Mouse (Mus musculus) brain, embryonic 14.5 days (tissue): ENCODE measurements at regions not wholly inside any gene's neighbourhood (a gene's known extent, or its start where the extent isn't known, plus 50 kb on each side); places are given as distances from the start of the nearest gene placed in this dataset.
A peak's percentile ranks its signal among the peaks of the same experiment; 100 is the strongest.

Source experiments
- DNase-seq: peaks from one replicate; pipeline ENCODE4 v3.0.0-alpha.2; 2011; ENCODE audit warnings: low read depth
- CTCF ChIP-seq: fragments of 200-500 bp; IDR thresholded peaks from 2 replicates; pipeline ENCODE4 v1.5.1; 2012; ENCODE audit warnings: inconsistent platforms, mild to moderate bottlenecking, moderate library complexity, borderline replicate concordance; ENCODE audit not compliant: insufficient read depth, insufficient read length; ENCODE audit errors: extremely low read depth
- POLR2A ChIP-seq: fragments of 200-500 bp; IDR thresholded peaks from 2 replicates; pipeline ENCODE4 v1.6.1; 2012; ENCODE audit warnings: mild to moderate bottlenecking, inconsistent platforms, borderline replicate concordance; ENCODE audit not compliant: poor library complexity, insufficient read depth, insufficient read length, severe bottlenecking; ENCODE audit errors: extremely low read depth

DNA sequence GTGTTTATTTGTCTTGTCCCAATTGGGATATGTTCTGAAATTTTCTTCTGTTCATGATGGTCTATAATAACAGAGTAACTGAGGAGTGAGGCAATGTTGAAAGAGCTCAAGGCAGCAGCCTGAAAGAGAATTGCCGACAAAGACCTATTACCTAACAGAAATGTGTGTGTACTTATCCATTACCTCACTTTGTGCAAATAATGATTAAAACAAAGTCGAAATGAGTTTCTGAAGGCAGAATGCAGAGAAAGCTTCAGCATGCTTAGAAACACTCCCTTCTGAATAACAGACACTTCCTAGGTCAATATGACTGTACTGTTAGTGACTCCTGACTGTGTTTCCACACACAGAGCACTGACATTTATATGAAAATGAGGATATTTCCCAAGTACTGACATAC lies 63.0 kb downstream of the Kbtbd8 start:
- no peak for DNase-seq
- no peak for TF ChIP-seq CTCF
- TF ChIP-seq POLR2A: no peak

GRCm38 (mm10) chr6:95182238-95182637 lies 65.2 kb downstream of the Kbtbd8 start:
- DNase-seq: no peak
- no peak for TF ChIP-seq POLR2A
- TF ChIP-seq CTCF: no peak

- no peak for DNase-seq
Measured at GRCm38 (mm10) chr6:95185074-95185931, 68.3 kb downstream of the Kbtbd8 start.

DNA sequence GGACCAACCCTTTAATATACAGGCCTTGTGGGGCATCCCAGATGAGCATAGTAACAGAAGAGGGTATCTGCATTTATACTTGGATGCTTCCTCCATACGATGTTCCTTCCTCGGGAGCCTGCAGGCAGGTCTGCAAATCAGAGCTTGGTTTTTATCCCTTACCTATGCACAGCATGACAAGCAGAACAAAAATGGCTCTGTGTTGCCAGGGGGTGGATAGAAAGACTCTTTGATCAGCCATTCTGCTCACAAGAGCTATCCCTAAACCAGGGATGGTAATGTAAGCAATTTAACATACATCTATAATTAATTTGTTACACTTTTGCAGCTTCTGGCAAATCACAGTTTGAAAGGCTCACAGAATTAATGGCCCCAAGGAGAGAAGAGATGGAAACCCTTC lies 79.6 kb downstream of the Kbtbd8 start:
- TF ChIP-seq POLR2A (no peak), CTCF (no peak)
- DNase-seq: peak; percentile 65

More at GRCm38 (mm10) chr6:95185074-95185931, 68.3 kb downstream of the Kbtbd8 start:
- TF ChIP-seq CTCF: no peak
- TF ChIP-seq POLR2A: no peak

GRCm38 (mm10) chr6:95198611-95199010 lies 81.6 kb downstream of the Kbtbd8 start:
- DNase-seq: peak; percentile 46

DNA sequence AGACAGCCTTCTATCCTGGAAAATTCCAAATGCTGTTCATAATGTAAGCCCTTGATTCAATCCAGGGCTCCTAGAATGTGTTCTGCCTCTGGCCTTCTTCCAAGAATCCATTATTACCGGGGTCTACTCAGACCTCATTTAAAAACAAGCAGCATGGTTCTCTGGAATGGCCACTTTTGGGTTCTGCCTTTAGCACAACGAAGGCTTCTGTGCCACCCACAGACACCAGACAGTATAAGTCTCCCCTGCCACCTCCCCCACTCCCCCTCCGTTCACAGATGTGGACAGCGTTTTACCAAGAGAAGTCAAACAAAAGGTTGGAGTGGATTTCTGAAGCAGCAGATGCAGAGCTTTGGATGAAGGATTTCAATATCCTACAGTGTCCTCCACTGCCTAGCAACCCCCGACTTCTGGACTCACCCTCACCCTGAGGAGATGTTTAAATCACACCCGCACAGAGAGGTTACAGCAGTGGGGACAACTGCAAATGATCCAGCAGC lies 85.3 kb downstream of the Kbtbd8 start:
- TF ChIP-seq POLR2A: no peak
- no peak for TF ChIP-seq CTCF
- DNase-seq: peak; percentile 91

More at GRCm38 (mm10) chr6:95198611-95199010, 81.6 kb downstream of the Kbtbd8 start:
- TF ChIP-seq CTCF (no peak), POLR2A (no peak)

DNA sequence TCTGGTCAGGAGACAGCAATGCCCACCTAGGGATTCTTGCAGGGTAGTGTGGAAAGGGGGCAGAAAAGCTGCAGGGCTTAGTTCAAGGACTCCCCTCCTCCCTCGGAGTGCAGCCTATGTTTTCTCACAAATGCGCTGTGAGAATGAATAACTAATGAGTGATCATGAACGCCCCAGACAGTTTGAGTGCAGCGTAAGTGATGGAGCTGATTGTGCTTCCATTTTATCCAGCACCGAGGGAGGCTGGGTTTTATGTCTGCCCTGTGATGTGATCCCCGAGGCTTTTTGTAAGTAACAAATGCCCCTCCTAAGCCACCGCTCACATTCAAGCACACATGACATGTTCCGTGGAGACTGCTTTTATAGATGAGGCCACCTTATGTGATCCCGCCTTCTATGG lies 85.9 kb downstream of the Kbtbd8 start:
- no peak for TF ChIP-seq CTCF
- TF ChIP-seq POLR2A: no peak
- peak; percentile 90 for DNase-seq

- no peak for DNase-seq
- TF ChIP-seq POLR2A (no peak), CTCF (no peak)
Measured at GRCm38 (mm10) chr6:95204231-95204630, 87.2 kb downstream of the Kbtbd8 start.

GRCm38 (mm10) chr6:95207063-95207462 lies 90.0 kb downstream of the Kbtbd8 start:
- DNase-seq: peak; percentile 49
- TF ChIP-seq CTCF: peak; percentile 60; the same call in 1 of the 2 replicates
- no peak for TF ChIP-seq POLR2A

DNA sequence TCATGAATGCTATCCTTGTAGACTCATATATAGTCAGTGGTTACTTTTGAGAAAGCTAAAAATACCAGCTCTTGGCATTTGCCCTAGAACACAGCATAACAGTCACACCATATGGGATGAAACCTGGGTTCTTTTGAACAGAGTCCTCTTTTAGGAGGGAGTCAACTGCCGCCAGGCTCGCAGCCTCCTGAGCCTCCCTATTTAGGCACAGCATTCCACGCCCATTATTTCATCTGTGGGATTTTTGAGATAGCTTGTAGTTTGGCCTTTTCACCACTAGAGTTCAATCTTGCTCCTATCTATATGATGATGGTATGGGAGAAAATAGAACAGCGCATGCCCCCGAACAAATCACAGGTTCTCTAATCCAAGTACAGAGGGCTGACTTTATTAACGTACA lies 100.4 kb downstream of the Kbtbd8 start:
- DNase-seq: peak; percentile 63
- TF ChIP-seq POLR2A (no peak), CTCF (peak; percentile 38; the same call in 1 of the 2 replicates)

DNA sequence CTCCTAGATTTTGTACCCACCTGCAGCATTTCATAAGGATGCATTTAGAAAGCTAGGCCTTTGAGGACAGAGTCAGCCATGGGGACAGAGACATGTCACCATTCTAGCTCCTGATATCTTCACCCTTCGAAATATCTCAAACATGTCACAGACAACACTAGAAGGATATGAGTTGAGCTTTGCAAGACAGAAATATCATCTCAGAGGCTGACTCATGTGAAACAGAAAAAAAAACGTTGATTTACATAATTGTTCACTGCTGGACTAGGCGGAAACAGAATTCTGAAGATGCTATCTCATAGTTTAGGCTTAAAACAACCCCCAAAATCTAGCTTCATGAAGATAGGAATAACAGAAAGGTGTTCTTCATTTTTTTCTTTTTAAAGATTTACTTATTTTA lies 101.8 kb downstream of the Kbtbd8 start:
- no peak for DNase-seq
- TF ChIP-seq CTCF (no peak), POLR2A (no peak)
